Mouse (Mus musculus): ENCODE results near the gene Gm21988. TPM values are rescaled to one million over a fixed set of nuclear protein-coding genes. Genes with fewer than 3 reads are reported as not detected.

Gm21988 gene
- total RNA-seq (2014; fragmentation: Nextera tagmentation) (2.9 and 3.5 TPM in 2 replicates), total RNA-seq (2017) (1.2 and 1.9 TPM in 2 replicates), polyA plus RNA-seq (2012) (3.2 TPM in 2 replicates)

DNA sequence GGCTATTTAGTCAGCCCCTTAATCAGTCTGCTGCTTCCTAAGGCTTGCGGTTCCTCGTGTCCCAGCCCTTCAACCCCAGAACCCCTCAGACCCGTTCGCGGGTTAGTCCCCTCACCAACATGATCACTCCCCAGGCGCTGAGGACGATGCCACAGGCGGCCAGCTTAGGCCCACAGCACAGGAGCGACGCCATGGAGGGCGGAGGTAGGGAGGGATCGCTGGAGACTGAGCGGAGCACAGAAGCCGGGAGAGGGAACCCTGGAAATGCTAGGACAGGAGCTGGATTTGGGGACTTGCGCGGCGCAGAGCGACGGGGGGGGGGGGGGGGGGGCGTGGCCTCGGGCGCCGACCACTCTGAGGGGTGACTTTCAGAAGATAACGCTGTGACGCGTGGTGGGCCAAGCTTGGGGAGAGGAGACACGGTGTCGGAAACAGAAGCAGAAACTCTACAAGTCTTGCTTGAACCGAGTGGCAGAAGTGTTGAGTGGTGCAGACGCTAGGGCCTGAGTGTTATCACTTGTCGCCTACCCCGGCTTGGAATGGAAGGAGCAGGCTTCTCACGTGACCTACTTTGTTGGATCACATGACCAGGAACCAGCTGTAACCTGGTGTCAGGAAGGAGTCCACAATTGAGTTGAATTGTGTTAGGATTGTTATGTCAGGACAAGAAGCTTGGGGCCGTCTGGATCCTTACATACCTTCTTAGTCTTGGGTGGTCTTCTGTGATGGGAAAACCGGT lies at the start of gene Gm21988, which contains the start of gene Rnasek:
Gene Gm21988, minus strand, starts transcription at position 290 of the 739 bp plus-strand sequence.
Gene Rnasek, minus strand, starts transcription at position 302 of the 739 bp plus-strand sequence.
- ATAC-seq (ENCODE audit: extremely low read depth, insufficient number of reproducible peaks, low FRiP score, poor library complexity, severe bottlenecking): peak; percentile 43
- DNase-seq (ENCODE audit: low spot score): peak; percentile 63
- Histone ChIP-seq H3K9me3 (replicated peaks) (no peaks in the 10 kb centered on the region), H3K4me1 (ENCODE audit: insufficient read depth, low read depth, low read length) (peaks cover 55% of the 10 kb centered on the region), H3K4me3 (ENCODE audit: low read depth, low read length) (peak within 1 kb of the TSS; percentile 90), H3K36me3 (replicated peaks) (peaks cover 26% of the 10 kb centered on the region), H3K27me3 (ENCODE audit: insufficient read depth, low read length) (peaks cover 14% of the 10 kb centered on the region)
- TF ChIP-seq GATA2 (IDR thresholded peaks at IDR 0.05; ENCODE audit: borderline replicate concordance, low read depth, low read length) (no peak), TAL1 (conservative IDR thresholded peaks at IDR 0.05; ENCODE audit: low read depth, low read length) (no peak), CTCF (IDR thresholded peaks at IDR 0.05; ENCODE audit: low read depth, low read length) (no peak), GATA1 (IDR thresholded peaks at IDR 0.05; ENCODE audit: borderline replicate concordance, low read length) (no peak), POLR2AphosphoS5 (IDR thresholded peaks at IDR 0.05; ENCODE audit: insufficient replicate concordance, low read depth, low read length) (no peak)

DNA sequence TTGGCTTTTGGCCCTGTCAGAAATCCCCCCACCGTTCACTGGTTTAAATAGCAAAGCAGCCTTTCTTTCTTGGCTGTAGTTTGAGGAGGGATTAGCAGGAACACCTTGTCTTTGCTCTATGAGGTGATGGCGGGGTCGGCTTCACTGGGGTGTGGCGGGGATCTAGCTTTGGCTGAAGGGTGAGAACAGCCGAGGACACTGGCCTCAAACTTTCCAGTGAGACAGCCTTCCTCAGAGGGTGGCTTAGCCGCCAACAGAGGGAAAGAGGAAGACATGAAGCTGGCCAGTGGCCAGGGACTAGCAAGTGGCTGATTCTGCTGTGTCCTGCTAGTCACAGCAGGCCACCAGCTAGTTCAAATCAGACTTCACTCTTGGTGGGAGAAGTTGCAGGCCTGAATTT lies 49.6 kb upstream of the Gm21988 start:
- no peaks in the 10 kb centered on the region for H3K4me1 ChIP-seq (ENCODE audit: insufficient read depth, low read depth, low read length)
- ATAC-seq (ENCODE audit: extremely low read depth, insufficient number of reproducible peaks, low FRiP score, poor library complexity, severe bottlenecking) (no peak), DNase-seq (ENCODE audit: low spot score) (no peak)

DNA sequence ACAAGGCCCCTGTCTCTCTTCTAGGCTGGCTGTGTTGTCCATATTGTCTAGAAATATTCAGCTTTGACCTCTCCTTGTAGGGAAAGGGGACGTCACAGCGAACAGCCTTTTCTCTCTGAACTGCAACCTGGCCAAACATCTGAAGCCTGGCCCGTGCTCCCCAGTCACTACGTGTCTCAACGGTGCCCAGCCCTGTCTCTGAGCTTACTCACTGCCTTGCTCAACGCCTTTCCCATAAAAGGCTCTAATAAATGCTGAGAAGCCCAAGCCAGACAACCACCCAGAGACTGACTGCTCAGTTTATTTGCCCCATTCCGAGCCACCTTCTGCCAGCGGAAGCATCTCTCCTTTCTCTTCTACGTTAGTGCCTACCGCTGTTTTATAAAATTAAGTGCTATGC lies 48.5 kb upstream of the Gm21988 start:
- Histone ChIP-seq H3K9me3 (replicated peaks) (no peaks in the 10 kb centered on the region), H3K4me3 (ENCODE audit: low read depth, low read length) (no peak overlapping the region), H3K36me3 (replicated peaks) (no peaks in the 10 kb centered on the region), H3K4me1 (ENCODE audit: insufficient read depth, low read depth, low read length) (no peaks in the 10 kb centered on the region), H3K27me3 (ENCODE audit: insufficient read depth, low read length) (peaks cover 17% of the 10 kb centered on the region)
- TF ChIP-seq CTCF (IDR thresholded peaks at IDR 0.05; ENCODE audit: low read depth, low read length) (no peak), GATA2 (IDR thresholded peaks at IDR 0.05; ENCODE audit: borderline replicate concordance, low read depth, low read length) (no peak), GATA1 (IDR thresholded peaks at IDR 0.05; ENCODE audit: borderline replicate concordance, low read length) (no peak), POLR2AphosphoS5 (IDR thresholded peaks at IDR 0.05; ENCODE audit: insufficient replicate concordance, low read depth, low read length) (no peak), TAL1 (conservative IDR thresholded peaks at IDR 0.05; ENCODE audit: low read depth, low read length) (no peak)
- ATAC-seq (ENCODE audit: extremely low read depth, insufficient number of reproducible peaks, low FRiP score, poor library complexity, severe bottlenecking) (no peak), DNase-seq (ENCODE audit: low spot score) (no peak)

More for the DNA sequence above, 49.6 kb upstream of the Gm21988 start:
- Histone ChIP-seq H3K4me3 (ENCODE audit: low read depth, low read length) (no peak overlapping the region), H3K9me3 (replicated peaks) (no peaks in the 10 kb centered on the region), H3K27me3 (ENCODE audit: insufficient read depth, low read length) (peaks cover 9% of the 10 kb centered on the region), H3K36me3 (replicated peaks) (no peaks in the 10 kb centered on the region)
- no peak for TF ChIP-seq GATA2 (IDR thresholded peaks at IDR 0.05; ENCODE audit: borderline replicate concordance, low read depth, low read length)
- no peak for TF ChIP-seq TAL1 (conservative IDR thresholded peaks at IDR 0.05; ENCODE audit: low read depth, low read length)
- TF ChIP-seq CTCF (IDR thresholded peaks at IDR 0.05; ENCODE audit: low read depth, low read length): no peak
- no peak for TF ChIP-seq POLR2AphosphoS5 (IDR thresholded peaks at IDR 0.05; ENCODE audit: insufficient replicate concordance, low read depth, low read length)
- TF ChIP-seq GATA1 (IDR thresholded peaks at IDR 0.05; ENCODE audit: borderline replicate concordance, low read length): no peak

- no peak for TF ChIP-seq CTCF (IDR thresholded peaks at IDR 0.05; ENCODE audit: low read depth, low read length)
- no peak for TF ChIP-seq GATA1 (IDR thresholded peaks at IDR 0.05; ENCODE audit: borderline replicate concordance, low read length)
- TF ChIP-seq TAL1 (conservative IDR thresholded peaks at IDR 0.05; ENCODE audit: low read depth, low read length): no peak
- TF ChIP-seq GATA2 (IDR thresholded peaks at IDR 0.05; ENCODE audit: borderline replicate concordance, low read depth, low read length): no peak
- no peak for TF ChIP-seq POLR2AphosphoS5 (IDR thresholded peaks at IDR 0.05; ENCODE audit: insufficient replicate concordance, low read depth, low read length)
Observed at GRCm38 (mm10) chr11:70285686-70286085, 46.1 kb upstream of the Gm21988 start.

DNA sequence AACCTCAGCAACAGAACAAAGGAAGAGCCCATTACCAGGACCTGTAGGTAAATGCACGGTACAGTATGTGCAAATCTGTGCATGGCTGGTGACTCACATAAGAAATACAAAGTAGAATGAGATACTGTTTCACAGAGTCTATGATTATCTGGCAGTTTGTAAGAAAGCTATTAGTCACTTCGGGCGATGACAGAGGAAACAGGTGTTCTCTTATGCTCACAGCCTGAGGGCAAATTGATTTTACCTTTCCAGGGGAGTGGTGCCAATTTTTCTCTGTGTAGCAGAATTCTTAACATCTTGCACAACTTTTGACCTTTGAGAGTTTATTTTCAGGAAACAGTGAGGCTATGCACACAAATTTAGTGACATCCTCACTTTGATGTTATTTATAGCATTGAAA lies 45.1 kb upstream of the Gm21988 start:
- DNase-seq (ENCODE audit: low spot score) (no peak), ATAC-seq (ENCODE audit: extremely low read depth, insufficient number of reproducible peaks, low FRiP score, poor library complexity, severe bottlenecking) (no peak)
- Histone ChIP-seq H3K36me3 (replicated peaks) (no peaks in the 10 kb centered on the region), H3K4me3 (ENCODE audit: low read depth, low read length) (no peak overlapping the region), H3K9me3 (replicated peaks) (no peaks in the 10 kb centered on the region), H3K4me1 (ENCODE audit: insufficient read depth, low read depth, low read length) (no peaks in the 10 kb centered on the region), H3K27me3 (ENCODE audit: insufficient read depth, low read length) (peaks cover 21% of the 10 kb centered on the region)
- TF ChIP-seq GATA1 (IDR thresholded peaks at IDR 0.05; ENCODE audit: borderline replicate concordance, low read length): no peak
- TF ChIP-seq CTCF (IDR thresholded peaks at IDR 0.05; ENCODE audit: low read depth, low read length): no peak
- no peak for TF ChIP-seq TAL1 (conservative IDR thresholded peaks at IDR 0.05; ENCODE audit: low read depth, low read length)

More at GRCm38 (mm10) chr11:70285686-70286085, 46.1 kb upstream of the Gm21988 start:
- peaks cover 21% of the 10 kb centered on the region for H3K27me3 ChIP-seq (ENCODE audit: insufficient read depth, low read length)
- no peaks in the 10 kb centered on the region for H3K4me1 ChIP-seq (ENCODE audit: insufficient read depth, low read depth, low read length)
- DNase-seq (ENCODE audit: low spot score): no peak
- no peak overlapping the region for H3K4me3 ChIP-seq (ENCODE audit: low read depth, low read length)
- no peaks in the 10 kb centered on the region for H3K36me3 ChIP-seq (replicated peaks)
- ATAC-seq (ENCODE audit: extremely low read depth, insufficient number of reproducible peaks, low FRiP score, poor library complexity, severe bottlenecking): no peak
- no peaks in the 10 kb centered on the region for H3K9me3 ChIP-seq (replicated peaks)

- no peaks in the 10 kb centered on the region for H3K9me3 ChIP-seq (replicated peaks)
- no peak for ATAC-seq (ENCODE audit: extremely low read depth, insufficient number of reproducible peaks, low FRiP score, poor library complexity, severe bottlenecking)
- TF ChIP-seq CTCF (IDR thresholded peaks at IDR 0.05; ENCODE audit: low read depth, low read length) (no peak), TAL1 (conservative IDR thresholded peaks at IDR 0.05; ENCODE audit: low read depth, low read length) (no peak), POLR2AphosphoS5 (IDR thresholded peaks at IDR 0.05; ENCODE audit: insufficient replicate concordance, low read depth, low read length) (no peak), GATA1 (IDR thresholded peaks at IDR 0.05; ENCODE audit: borderline replicate concordance, low read length) (no peak)
- no peak for DNase-seq (ENCODE audit: low spot score)
- H3K36me3 ChIP-seq (replicated peaks): no peaks in the 10 kb centered on the region
- peaks cover 18% of the 10 kb centered on the region for H3K27me3 ChIP-seq (ENCODE audit: insufficient read depth, low read length)
- H3K4me3 ChIP-seq (ENCODE audit: low read depth, low read length): no peak overlapping the region
- no peaks in the 10 kb centered on the region for H3K4me1 ChIP-seq (ENCODE audit: insufficient read depth, low read depth, low read length)
Observed at GRCm38 (mm10) chr11:70283666-70284065, 44.0 kb upstream of the Gm21988 start.

Data from G1E (cell line).